Mouse (Mus musculus) midbrain, embryonic 11.5 days (tissue): ENCODE data around the gene Pla2g4e. TPM values are rescaled to one million over a fixed set of nuclear protein-coding genes. Genes with fewer than 3 reads are reported as not detected.

Source experiments
- ATAC-seq: fragments of 200-750 bp; cut with Nextera tagmentation; 2 replicates; pipeline ENCODE4 v1.8.0; 2017; ENCODE audit warnings: moderate TSS enrichment, moderate library complexity; ENCODE audit not compliant: low FRiP score
- DNase-seq: peaks from one replicate; pipeline ENCODE4 v3.0.0; 2015; ENCODE audit warnings: low spot score; ENCODE audit errors: missing footprints
- H3K27ac ChIP-seq: fragments of 300-500 bp; sonication (generic); 2 replicates; pipeline ENCODE4 v1.5.1; 2014; ENCODE audit warnings: low read depth, low read length
- H3K27me3 ChIP-seq: fragments of 300-500 bp; sonication (generic); 2 replicates; pipeline ENCODE4 v1.6.1; 2014; ENCODE audit warnings: mild to moderate bottlenecking, low read length, moderate library complexity, mixed read lengths; ENCODE audit not compliant: control insufficient read depth, insufficient read depth
- H3K36me3 ChIP-seq: fragments of 300-500 bp; sonication (generic); 2 replicates; pipeline ENCODE4 v1.6.1; 2014; ENCODE audit warnings: mild to moderate bottlenecking, low read length, moderate library complexity, mixed read lengths; ENCODE audit not compliant: control insufficient read depth, insufficient read depth
- H3K4me1 ChIP-seq: fragments of 300-500 bp; sonication (generic); 2 replicates; pipeline ENCODE4 v1.6.1; 2014; ENCODE audit warnings: low read length; ENCODE audit not compliant: control insufficient read depth, insufficient read depth
- H3K4me2 ChIP-seq: fragments of 300-500 bp; sonication (generic); 2 replicates; pipeline ENCODE4 v1.6.1; 2014; ENCODE audit warnings: mild to moderate bottlenecking, moderate library complexity
- H3K4me3 ChIP-seq: fragments of 300-500 bp; sonication (generic); 2 replicates; pipeline ENCODE4 v1.5.1; 2014; ENCODE audit warnings: low read depth, low read length
- H3K9ac ChIP-seq: fragments of 300-500 bp; sonication (generic); 2 replicates; pipeline ENCODE4 v1.6.1; 2014; ENCODE audit warnings: low read length
- H3K9me3 ChIP-seq: fragments of 300-500 bp; sonication (generic); 2 replicates; pipeline ENCODE4 v1.6.1; 2016; ENCODE audit warnings: low read length; ENCODE audit not compliant: control insufficient read depth
- WGBS: fragments of 180-500 bp; shearing (Covaris S2); extraction: QIAGEN DNeasy Blood & Tissue Kit; methylation state at CpG from one replicate; pipeline ENCODE4 v1.1.7; 2014; 5-methylcytosine and 5-hydroxymethylcytosine counted together
- polyA plus RNA-seq: library from polyadenylated mRNA; unstranded; fragments of >200 nt; fragmentation: Nextera tagmentation; extraction: Ambion mirVana; gene quantifications from 2 replicates; pipeline ENCODE4 v1.2.1, GENCODE M21; 2014

The Pla2g4e gene
- polyA plus RNA-seq, 1 experiment from 2014 or later: 0.04 TPM

DNA sequence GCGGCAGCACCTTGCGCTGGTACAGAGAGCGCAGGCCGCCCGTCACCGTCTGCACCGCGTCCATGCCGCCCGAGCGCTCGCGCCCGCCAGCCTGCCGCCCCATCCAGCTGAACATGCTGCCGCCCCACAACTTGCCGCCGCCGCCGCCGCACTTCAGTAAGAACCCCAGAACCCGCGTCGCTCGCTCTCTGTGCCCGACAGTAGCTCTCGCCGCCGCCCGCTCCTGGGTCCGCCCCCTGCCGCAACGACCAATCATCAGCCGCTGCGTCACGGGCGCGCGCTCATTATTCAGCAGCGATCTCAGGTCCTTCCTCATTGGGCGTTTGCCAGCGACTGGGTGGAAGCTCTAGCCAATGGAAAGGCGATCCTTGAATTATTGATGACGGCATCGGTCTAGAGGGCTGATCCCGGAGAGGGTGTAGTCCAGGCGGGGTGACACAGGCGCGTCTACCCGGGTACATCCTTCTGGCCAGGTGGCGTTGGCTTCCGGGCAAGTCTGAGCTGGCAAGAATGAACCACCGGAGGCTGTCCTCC, 90.7 kb downstream of the Pla2g4e start, which contains the start of gene Ehd4:
Ehd4 (minus strand) TSS at position 246 of the 534 bp plus-strand sequence.
- Histone ChIP-seq H3K4me3 (peak within 1 kb of the TSS; percentile 56), H3K9me3 (no peaks in the 10 kb centered on the region), H3K36me3 (no peaks in the 10 kb centered on the region), H3K4me2 (peak within 1 kb of the TSS; percentile 98), H3K27me3 (no peaks in the 10 kb centered on the region), H3K9ac (peak within 1 kb of the TSS; percentile 62), H3K27ac (no peak within 1 kb of the TSS), H3K4me1 (peaks cover 6% of the 10 kb centered on the region; the same call in 1 of the 2 replicates)
- peak; percentile 99 for DNase-seq
- peak; percentile 99 for ATAC-seq
- under 1% methylated on average over 52 of the region's 53 CpGs for WGBS

DNA sequence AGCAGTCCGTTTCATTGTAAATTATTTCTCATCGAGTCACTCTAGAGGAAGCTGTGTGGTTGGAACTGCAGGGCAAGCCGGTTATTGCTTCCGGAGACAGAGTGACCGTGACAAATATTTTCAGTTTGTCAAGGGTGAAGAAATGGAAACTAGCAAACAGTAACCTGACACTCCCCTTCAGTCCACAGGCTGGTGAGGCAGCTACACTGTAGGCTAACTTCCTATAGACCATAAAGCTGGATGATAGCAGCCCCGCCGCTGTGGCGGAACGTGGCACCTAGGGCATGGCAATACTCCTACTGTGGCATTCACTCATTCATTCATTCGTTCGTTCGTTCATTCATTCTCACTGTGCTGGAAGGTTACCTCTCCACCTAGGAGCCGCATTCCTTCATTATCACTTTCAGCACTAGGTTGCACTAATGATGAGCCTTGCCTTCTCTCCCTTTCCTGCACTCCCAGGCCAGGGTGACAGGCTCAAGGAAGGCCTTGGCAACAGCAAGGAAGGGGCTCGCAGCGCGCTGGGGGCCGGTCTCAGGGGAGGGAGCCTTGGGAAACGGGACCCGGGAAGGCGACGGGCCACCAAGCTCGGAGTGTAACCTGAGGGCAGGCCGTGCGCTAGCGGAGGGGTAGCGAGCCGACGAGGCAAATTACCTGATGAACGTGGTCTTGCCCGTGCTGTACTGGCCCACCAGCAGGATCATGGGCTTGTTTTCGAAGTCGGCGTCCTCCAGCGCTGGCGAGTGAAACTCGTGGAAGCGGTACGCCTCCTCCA, 91.4 kb downstream of the Pla2g4e start:
- DNase-seq: peak; percentile 94
- WGBS: 5% methylated on average over 38 of the region's 38 CpGs
- H3K4me2 ChIP-seq: peak overlapping the region; percentile 98
- H3K4me3 ChIP-seq: peak overlapping the region; percentile 56
- no peak for ATAC-seq
- H3K9ac ChIP-seq: peak overlapping the region; percentile 62
- no peaks in the 10 kb centered on the region for H3K9me3 ChIP-seq
- H3K27ac ChIP-seq: no peak overlapping the region
- no peaks in the 10 kb centered on the region for H3K27me3 ChIP-seq
- no peaks in the 10 kb centered on the region for H3K36me3 ChIP-seq
- peaks cover 6% of the 10 kb centered on the region; the same call in 1 of the 2 replicates for H3K4me1 ChIP-seq

DNA sequence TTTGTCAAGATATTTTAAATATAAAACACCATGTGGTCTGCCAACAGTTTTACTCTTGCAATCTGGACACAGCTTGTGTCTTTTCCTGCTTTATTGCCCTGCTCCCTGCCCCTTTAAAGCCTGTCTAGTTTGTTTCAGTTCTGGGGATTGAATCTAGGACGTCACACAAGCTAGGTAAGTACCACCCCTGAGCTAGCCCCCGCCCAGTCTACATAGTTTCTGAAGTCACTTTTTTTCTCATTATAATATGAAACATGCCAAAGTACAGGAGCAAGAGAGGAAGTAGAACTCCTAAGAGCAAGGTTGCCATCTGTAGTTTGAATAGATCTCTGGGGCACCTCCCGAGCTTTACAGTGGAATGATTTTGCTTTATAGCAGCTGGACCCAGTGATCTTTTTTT, 94.6 kb downstream of the Pla2g4e start:
- H3K4me2 ChIP-seq: no peak overlapping the region
- H3K4me1 ChIP-seq: peaks cover 6% of the 10 kb centered on the region; the same call in 1 of the 2 replicates
- no peak overlapping the region for H3K27ac ChIP-seq
- WGBS: 90% methylated on average over 3 of the region's 3 CpGs
- no peak overlapping the region for H3K4me3 ChIP-seq
- ATAC-seq: no peak
- H3K36me3 ChIP-seq: no peaks in the 10 kb centered on the region
- DNase-seq: peak; percentile 31
- no peaks in the 10 kb centered on the region for H3K27me3 ChIP-seq
- H3K9ac ChIP-seq: no peak overlapping the region
- no peaks in the 10 kb centered on the region for H3K9me3 ChIP-seq

DNA sequence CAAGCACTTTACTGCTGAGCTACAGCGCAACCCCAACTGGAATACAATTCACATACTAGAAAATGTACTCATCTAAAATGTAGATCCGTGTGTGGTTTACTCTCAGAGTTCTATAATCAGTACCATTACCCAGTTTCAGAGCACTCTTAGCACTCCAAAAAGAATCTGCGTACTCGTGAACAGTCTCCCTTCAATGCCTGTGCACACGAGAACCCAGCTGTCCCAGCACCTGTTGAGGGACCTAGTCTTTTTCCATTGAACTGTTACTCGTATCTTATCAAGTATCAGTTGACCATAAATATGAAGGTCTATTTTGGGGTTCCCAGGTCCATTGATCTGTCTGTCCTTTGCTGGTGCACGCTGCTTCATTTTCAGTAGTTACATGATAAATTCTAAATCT, 95.5 kb downstream of the Pla2g4e start:
- Histone ChIP-seq H3K9me3 (no peaks in the 10 kb centered on the region), H3K27me3 (no peaks in the 10 kb centered on the region), H3K4me2 (no peak overlapping the region), H3K36me3 (no peaks in the 10 kb centered on the region), H3K4me1 (0 out of 2 replicates have a peak, but pooled peaks cover 4% of the 10 kb centered on the region), H3K9ac (no peak overlapping the region), H3K4me3 (no peak overlapping the region), H3K27ac (no peak overlapping the region)
- ATAC-seq: no peak
- whole genome bisulfite sequencing: 88% methylated on average over 7 of the region's 7 CpGs
- DNase-seq: no peak

DNA sequence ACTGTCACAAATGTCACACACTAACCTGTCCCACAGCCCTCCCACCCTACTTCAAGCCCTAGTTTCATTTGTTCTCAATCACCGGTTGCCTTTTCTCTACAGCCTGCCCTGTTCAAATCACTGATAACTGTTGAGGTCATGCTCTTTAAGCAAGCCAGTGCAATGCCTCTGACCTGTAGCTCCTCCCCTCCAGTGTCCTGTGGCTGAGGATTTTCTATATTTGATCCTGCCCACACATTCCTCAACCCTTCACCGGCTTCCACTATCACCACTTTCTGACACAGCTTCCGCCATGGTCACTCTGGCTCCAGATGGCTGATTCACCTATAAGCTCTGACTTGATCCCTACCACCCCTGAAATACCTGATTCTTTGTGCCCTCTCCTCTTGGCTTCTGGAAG, 97.1 kb downstream of the Pla2g4e start:
- Histone ChIP-seq H3K27ac (no peak overlapping the region), H3K4me2 (no peak overlapping the region), H3K4me1 (no peaks in the 10 kb centered on the region), H3K9me3 (no peaks in the 10 kb centered on the region), H3K4me3 (no peak overlapping the region), H3K36me3 (no peaks in the 10 kb centered on the region), H3K9ac (no peak overlapping the region), H3K27me3 (no peaks in the 10 kb centered on the region)
- no peak for ATAC-seq
- peak; percentile 51 for DNase-seq
- WGBS: 93% methylated on average over 3 of the region's 3 CpGs

DNA sequence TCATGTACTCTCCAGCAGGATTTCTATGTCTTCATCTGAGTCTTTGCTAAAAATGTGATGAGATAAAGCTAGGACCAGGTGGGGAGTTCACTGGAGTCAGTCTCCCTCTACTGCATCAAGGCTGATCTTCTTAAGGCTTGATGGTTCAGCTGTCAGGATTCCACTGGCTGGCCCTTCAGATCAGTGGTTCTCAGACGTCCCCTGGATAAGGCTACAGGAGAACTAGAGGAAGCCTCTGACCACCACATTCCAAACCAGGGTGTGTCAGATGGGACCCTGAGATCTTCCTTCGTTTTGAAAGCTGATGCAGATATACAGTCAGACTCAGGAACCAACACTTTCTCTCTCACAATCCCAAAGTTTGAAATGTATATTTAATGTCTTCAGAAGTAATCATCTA, 97.8 kb downstream of the Pla2g4e start:
- no peaks in the 10 kb centered on the region for H3K9me3 ChIP-seq
- H3K4me3 ChIP-seq: no peak overlapping the region
- WGBS: 57% methylated on average over 2 of the region's 2 CpGs
- H3K4me2 ChIP-seq: no peak overlapping the region
- peak; percentile 41 for DNase-seq
- no peak overlapping the region for H3K27ac ChIP-seq
- no peaks in the 10 kb centered on the region for H3K4me1 ChIP-seq
- H3K27me3 ChIP-seq: no peaks in the 10 kb centered on the region
- no peak overlapping the region for H3K9ac ChIP-seq
- ATAC-seq: no peak
- no peaks in the 10 kb centered on the region for H3K36me3 ChIP-seq

DNA sequence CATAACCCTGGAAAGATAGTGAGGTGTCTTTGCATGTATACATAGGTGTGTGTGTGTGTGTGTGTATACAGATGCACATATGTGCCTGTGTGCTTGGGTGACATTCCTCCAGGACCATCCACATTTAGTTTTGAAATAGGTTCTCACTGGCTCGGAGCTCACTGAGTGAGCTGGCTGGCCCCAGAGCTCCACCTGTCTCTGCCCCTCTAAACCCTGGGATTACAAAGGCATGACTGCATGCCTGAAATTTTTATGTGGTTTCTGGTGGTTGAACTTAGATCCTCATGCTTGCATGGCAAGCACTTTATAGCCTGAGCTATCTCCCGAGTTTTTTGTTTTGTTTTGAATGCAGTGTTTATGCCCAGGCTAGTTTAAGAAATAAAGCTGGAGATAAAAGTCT, 98.6 kb downstream of the Pla2g4e start:
- Histone ChIP-seq H3K36me3 (no peaks in the 10 kb centered on the region), H3K4me2 (no peak overlapping the region), H3K27ac (no peak overlapping the region), H3K9ac (no peak overlapping the region), H3K4me1 (no peaks in the 10 kb centered on the region), H3K4me3 (no peak overlapping the region), H3K27me3 (no peaks in the 10 kb centered on the region), H3K9me3 (no peaks in the 10 kb centered on the region)
- DNase-seq: peak; percentile 41
- no peak for ATAC-seq
- 87% methylated on average over 2 of the region's 2 CpGs for WGBS

DNA sequence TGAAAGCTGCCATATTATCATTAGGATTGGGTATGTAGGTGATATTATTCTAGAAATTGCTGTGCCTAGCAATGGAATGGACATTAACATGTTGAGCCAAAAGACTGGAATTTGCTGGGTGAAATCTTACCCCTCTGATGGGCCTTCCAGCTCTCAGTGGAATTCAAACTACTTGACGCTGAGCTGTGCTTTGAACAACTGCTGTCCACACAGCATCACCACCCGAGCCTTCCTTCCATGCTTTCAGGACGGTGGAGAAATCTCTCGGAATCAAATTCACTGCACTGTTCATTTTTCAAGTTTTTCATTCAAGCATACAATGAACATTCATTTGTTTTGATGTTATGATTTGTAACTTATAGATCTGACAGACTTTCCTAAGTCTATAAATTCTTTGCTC, 100.7 kb downstream of the Pla2g4e start:
- H3K4me2 ChIP-seq: no peak overlapping the region
- H3K27me3 ChIP-seq: no peaks in the 10 kb centered on the region
- H3K9me3 ChIP-seq: no peaks in the 10 kb centered on the region
- WGBS: 89% methylated on average over 4 of the region's 4 CpGs
- no peaks in the 10 kb centered on the region for H3K36me3 ChIP-seq
- no peak overlapping the region for H3K9ac ChIP-seq
- no peak for ATAC-seq
- H3K4me3 ChIP-seq: no peak overlapping the region
- H3K27ac ChIP-seq: no peak overlapping the region
- H3K4me1 ChIP-seq: no peaks in the 10 kb centered on the region
- DNase-seq: peak; percentile 49

DNA sequence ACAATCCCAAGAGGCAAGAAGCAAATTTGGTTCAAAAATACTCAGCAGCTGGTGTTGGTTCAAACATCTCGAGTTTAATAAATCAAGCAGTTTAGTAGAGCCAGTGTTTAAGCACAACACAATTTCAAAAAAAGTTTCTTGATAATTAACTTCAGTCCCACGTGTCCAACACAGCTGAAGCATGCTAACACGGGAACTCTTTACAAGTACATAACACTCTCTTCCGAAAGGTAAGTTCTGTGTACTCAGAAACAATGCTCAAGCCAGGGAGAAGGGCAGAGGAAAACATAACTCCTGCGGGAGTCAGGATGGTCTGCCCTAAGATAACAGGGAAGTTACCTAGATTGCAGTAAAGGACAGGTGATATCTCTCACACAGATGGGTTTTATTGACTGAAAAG, 102.8 kb downstream of the Pla2g4e start:
- no peak overlapping the region for H3K4me2 ChIP-seq
- H3K4me1 ChIP-seq: no peaks in the 10 kb centered on the region
- no peak overlapping the region for H3K4me3 ChIP-seq
- H3K9me3 ChIP-seq: no peaks in the 10 kb centered on the region
- peak; percentile 54 for DNase-seq
- H3K27me3 ChIP-seq: no peaks in the 10 kb centered on the region
- 86% methylated on average over 5 of the region's 5 CpGs for WGBS
- no peak overlapping the region for H3K27ac ChIP-seq
- no peak overlapping the region for H3K9ac ChIP-seq
- no peak for ATAC-seq
- no peaks in the 10 kb centered on the region for H3K36me3 ChIP-seq
